Mouse (Mus musculus) myocyte (in vitro differentiated cells): Measurements from ENCODE around the gene Cbfb.

ENCODE experiments used
- CEBPB ChIP-seq: IDR thresholded peaks from 2 replicates; pipeline ENCODE4 v1.6.1; 2011; ENCODE audit warnings: mild to moderate bottlenecking, moderate library complexity; ENCODE audit not compliant: poor library complexity, insufficient read depth, severe bottlenecking
- E2F4 ChIP-seq: IDR thresholded peaks from one replicate; pipeline ENCODE4 v1.6.1; 2011; ENCODE audit warnings: mild to moderate bottlenecking, control low read depth, moderate library complexity; ENCODE audit not compliant: insufficient read depth
- MAX ChIP-seq: IDR thresholded peaks from one replicate; pipeline ENCODE4 v1.6.1; 2011; ENCODE audit warnings: low read depth, mild to moderate bottlenecking, control low read depth
- MYOD1 ChIP-seq, 3 experiments: IDR thresholded peaks; one replicate each; pipeline ENCODE4 v1.6.1; 2011; ENCODE audit warnings: control low read depth in 2 of 3, low read depth in 2 of 3, mild to moderate bottlenecking in 2 of 3, moderate library complexity in 1 of 3; ENCODE audit not compliant: insufficient read length in 2 of 3, control insufficient read depth in 1 of 3
- MYOG ChIP-seq, 3 experiments: IDR thresholded peaks; one replicate each; pipeline ENCODE4 v1.6.1; 2011; ENCODE audit warnings: control low read depth in 2 of 3, low read depth in 2 of 3, mild to moderate bottlenecking in 2 of 3; ENCODE audit not compliant: insufficient read length in 2 of 3, control insufficient read depth in 1 of 3, insufficient read depth in 1 of 3
- POLR2A ChIP-seq: IDR thresholded peaks from one replicate; pipeline ENCODE4 v1.6.1; 2011; ENCODE audit warnings: low read depth, mild to moderate bottlenecking, control low read depth, moderate library complexity; ENCODE audit not compliant: insufficient read length
- POLR2AphosphoS2 ChIP-seq: IDR thresholded peaks from one replicate; pipeline ENCODE4 v1.6.1; 2011; ENCODE audit warnings: low read depth, control low read depth; ENCODE audit not compliant: insufficient read length
- REST ChIP-seq: IDR thresholded peaks from one replicate; pipeline ENCODE4 v1.6.1; 2011; ENCODE audit warnings: mild to moderate bottlenecking, control low read depth, moderate library complexity; ENCODE audit not compliant: insufficient read depth, insufficient read length
- SRF ChIP-seq: IDR thresholded peaks from one replicate; pipeline ENCODE4 v1.6.1; 2011; ENCODE audit warnings: low read depth; ENCODE audit not compliant: control insufficient read depth, insufficient read length
- TCF12 ChIP-seq: IDR thresholded peaks from one replicate; pipeline ENCODE4 v1.6.1; 2011; ENCODE audit warnings: mild to moderate bottlenecking, control low read depth; ENCODE audit not compliant: poor library complexity, insufficient read depth, severe bottlenecking
- TCF3 ChIP-seq: IDR thresholded peaks from one replicate; pipeline ENCODE4 v1.6.1; 2011; ENCODE audit warnings: low read depth, control low read depth; ENCODE audit not compliant: insufficient read length
- USF1 ChIP-seq: IDR thresholded peaks from one replicate; pipeline ENCODE4 v1.6.1; 2011; ENCODE audit warnings: low read depth, mild to moderate bottlenecking, control low read depth, moderate library complexity

DNA sequence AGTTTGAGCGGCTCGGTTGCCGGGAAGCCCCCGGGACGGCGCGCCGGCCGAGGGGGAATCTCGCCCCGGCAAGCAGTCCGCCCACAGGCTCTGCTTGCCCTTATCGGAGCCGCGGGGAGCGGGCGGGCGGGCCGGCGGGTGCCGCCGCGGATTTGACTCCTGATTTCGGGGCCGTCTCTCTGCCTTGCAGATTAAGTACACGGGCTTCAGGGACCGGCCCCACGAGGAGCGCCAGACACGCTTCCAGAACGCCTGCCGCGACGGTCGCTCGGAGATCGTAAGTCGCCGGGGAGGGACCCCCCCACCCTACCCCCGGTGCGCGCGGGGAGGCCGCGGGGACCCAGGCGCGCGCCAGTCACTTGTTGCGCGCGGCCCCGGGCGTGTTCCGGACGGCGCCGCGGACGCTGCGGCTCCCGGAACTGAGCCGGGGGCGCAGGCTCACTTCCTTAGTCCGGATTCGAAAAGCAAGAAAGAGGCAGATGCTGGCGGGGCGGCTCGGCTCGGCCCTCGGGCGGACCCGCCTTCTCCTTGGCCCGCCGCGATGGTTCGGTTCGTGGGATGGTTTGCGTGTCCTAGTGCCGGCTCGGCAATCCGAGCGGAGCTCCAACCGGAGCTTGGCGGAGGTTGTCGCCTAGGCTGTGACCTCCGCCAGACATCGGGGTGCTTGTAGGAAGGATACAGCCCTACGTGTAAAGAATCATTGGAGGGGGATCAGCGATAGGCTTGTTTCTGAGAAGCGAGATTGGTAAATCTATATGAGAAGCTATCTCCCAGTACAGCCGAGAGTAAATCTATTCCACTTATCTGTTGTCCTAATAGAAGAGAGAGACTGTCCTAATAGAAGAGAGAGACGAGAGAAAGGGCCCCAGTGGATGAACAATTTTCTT is 885 bp downstream of the Cbfb start:
- TF ChIP-seq CEBPB (no peak), POLR2A (peak; percentile 48), MYOG (IDR thresholded peaks at IDR 0.05; ENCODE audit: control insufficient read depth in 1 of 3, insufficient read depth in 1 of 3, insufficient read length in 2 of 3, low read depth in 2 of 3) (no peak), TCF12 (no peak), USF1 (no peak), E2F4 (no peak), REST (no peak), MAX (no peak), MYOD1 (IDR thresholded peaks at IDR 0.05; ENCODE audit: control insufficient read depth in 1 of 3, insufficient read length in 2 of 3, low read depth in 2 of 3) (no peak), POLR2AphosphoS2 (no peak), SRF (no peak), TCF3 (no peak)
